Mouse (Mus musculus) liver, adult 2 months (tissue): ENCODE measurements around the gene Tcerg1l.

Experiments used
- CTCF ChIP-seq: fragments of 200-500 bp; IDR thresholded peaks from 2 replicates; pipeline ENCODE4 v1.5.1; 2011; ENCODE audit warnings: low read depth, low read length, control low read depth
- POLR2A ChIP-seq: fragments of 200-500 bp; IDR thresholded peaks from 2 replicates; pipeline ENCODE4 v1.6.1; 2011; ENCODE audit warnings: low read length, control low read depth; ENCODE audit not compliant: insufficient read depth; ENCODE audit errors: extremely low read depth

DNA sequence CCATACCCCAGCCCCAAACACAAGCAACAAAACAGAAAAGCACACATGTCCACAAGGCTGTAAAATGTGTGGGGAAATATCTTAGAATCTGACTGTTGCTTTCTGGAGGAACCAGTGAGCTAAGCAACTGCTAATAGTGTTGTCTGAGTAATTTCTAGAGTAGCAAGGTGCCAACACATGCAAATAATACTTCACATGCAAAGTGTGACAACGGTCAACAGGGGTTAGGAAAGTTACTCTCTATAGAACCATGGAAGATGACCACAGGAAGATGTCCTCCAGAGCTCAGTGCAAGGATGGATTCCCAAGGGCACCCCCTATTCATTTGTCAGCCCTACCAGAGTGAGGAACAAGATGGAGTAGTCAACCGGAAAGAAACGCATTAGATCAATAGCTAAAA lies 18.3 kb downstream of the Tcerg1l start:
- TF ChIP-seq POLR2A: no peak
- TF ChIP-seq CTCF: no peak
